Comparison of ENCODE assay signal across 25 mouse cellular contexts in the genomic region with DNA sequence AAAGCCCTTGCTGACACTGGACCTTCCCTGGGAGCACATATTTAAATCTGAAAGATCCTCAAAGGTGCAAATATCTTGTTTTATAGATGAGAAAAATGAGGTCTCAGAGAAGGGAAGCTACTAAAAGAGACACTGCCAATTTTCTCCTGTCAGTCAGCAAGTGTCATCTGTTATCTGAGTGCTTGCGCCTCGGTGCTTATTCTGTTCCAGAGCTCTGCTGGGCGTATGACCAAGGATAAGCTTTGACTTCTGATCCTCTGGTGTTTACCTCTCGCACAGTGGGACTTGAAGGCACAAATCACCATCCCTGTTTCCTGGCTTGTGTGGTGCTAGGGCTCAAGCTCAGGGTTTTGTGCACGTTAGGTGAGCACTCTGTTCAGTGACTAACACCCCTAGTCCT. TPM values are rescaled to one million over a fixed set of nuclear protein-coding genes. Genes with fewer than 3 reads are reported as not detected.
DNase-seq lines count a peak whose midpoint lies in the region; ATAC-seq and TF ChIP-seq lines count a peak whose summit lies in the region.
"Had no signal": no experiment of that assay in that cellular context is flagged by ENCODE, and none has a peak within 500 bp of the region (broad histone marks: within the 10 kb centered on the region; RNA-seq: fewer than 3 reads in every experiment).

No protein-coding gene starts in this region.

- no peaks in the 10 kb centered on the region for H3K27me3 ChIP-seq in forebrain, postnatal 0 days (ENCODE audit: insufficient read depth, low read length)
- no peaks in the 10 kb centered on the region for H3K27me3 ChIP-seq in forebrain, embryonic 16.5 days (replicated peaks; ENCODE audit: control insufficient read depth, insufficient read depth, low read length)
- no peaks in the 10 kb centered on the region for H3K27me3 ChIP-seq in midbrain, embryonic 13.5 days
- no peaks in the 10 kb centered on the region for H3K27me3 ChIP-seq in midbrain, embryonic 11.5 days (ENCODE audit: control insufficient read depth, insufficient read depth, low read length)
- H3K27me3 ChIP-seq: embryonic facial prominence, embryonic 12.5 days; embryonic facial prominence, embryonic 15.5 days; heart, embryonic 13.5 days; hindbrain, embryonic 15.5 days; intestine, embryonic 15.5 days; Patski had no signal

- no peak for TF ChIP-seq CTCF in forebrain, postnatal 0 days (IDR thresholded peaks at IDR 0.05; ENCODE audit: low read depth)
- TF ChIP-seq CTCF in layer of hippocampus, adult 2 months (conservative IDR thresholded peaks at IDR 0.05), result no peak

- no peaks in the 10 kb centered on the region for H3K9me3 ChIP-seq in forebrain, postnatal 0 days (ENCODE audit: low read length)
- no peaks in the 10 kb centered on the region for H3K9me3 ChIP-seq in forebrain, embryonic 16.5 days (ENCODE audit: control insufficient read depth, low read length)
- H3K9me3 ChIP-seq in midbrain, embryonic 13.5 days, result no peaks in the 10 kb centered on the region
- no peaks in the 10 kb centered on the region for H3K9me3 ChIP-seq in midbrain, embryonic 11.5 days (ENCODE audit: control insufficient read depth, low read length)
- H3K9me3 ChIP-seq: embryonic facial prominence, embryonic 12.5 days; embryonic facial prominence, embryonic 15.5 days; heart, embryonic 10.5 days; heart, embryonic 13.5 days; hindbrain, embryonic 15.5 days; intestine, embryonic 15.5 days had no signal

- peak; percentile 50 to 52 for DNase-seq in cerebellum, postnatal 10 days
- DNase-seq in cerebellum, adult 8-10 months, result no peak
- peak; percentile 17 for DNase-seq in forebrain, postnatal 0 days
- DNase-seq in layer of hippocampus, adult 2 months (ENCODE audit: low spot score in 2 of 2), result no peak
- no peak for DNase-seq in layer of hippocampus, postnatal 25 days (ENCODE audit: extremely low spot score in 1 of 2, low spot score in 1 of 2)
- DNase-seq in midbrain, embryonic 11.5 days (ENCODE audit: low spot score, missing footprints), result no peak
- DNase-seq: adrenal gland, adult 2 months; adrenal gland, postnatal 14 days; cerebellum, adult 9-10 months; cerebellum, postnatal 25 days; gastrocnemius, postnatal 36 days; heart, adult 2 months; heart, postnatal 14 days; heart, postnatal 4 days; kidney, adult 11 months had no signal

- peaks cover 47% of the 10 kb centered on the region for H3K36me3 ChIP-seq in forebrain, postnatal 0 days (ENCODE audit: insufficient read depth)
- H3K36me3 ChIP-seq in forebrain, embryonic 16.5 days (ENCODE audit: control insufficient read depth, insufficient read depth), result peaks cover 3% of the 10 kb centered on the region; the same call in 1 of the 2 replicates
- peaks cover 53% of the 10 kb centered on the region for H3K36me3 ChIP-seq in midbrain, embryonic 13.5 days
- H3K36me3 ChIP-seq in midbrain, embryonic 11.5 days (ENCODE audit: control insufficient read depth, insufficient read depth, low read length), result no peaks in the 10 kb centered on the region

- H3K4me3 ChIP-seq in forebrain, postnatal 0 days (ENCODE audit: low read depth, low read length), result no peak overlapping the region
- H3K4me3 ChIP-seq in forebrain, embryonic 16.5 days (replicated peaks; ENCODE audit: low read length), result no peak overlapping the region
- H3K4me3 ChIP-seq in layer of hippocampus, adult 2 months, result no peak overlapping the region
- H3K4me3 ChIP-seq in midbrain, embryonic 13.5 days (replicated peaks), result no peak overlapping the region
- no peak overlapping the region for H3K4me3 ChIP-seq in midbrain, embryonic 11.5 days (ENCODE audit: low read depth, low read length)
- H3K4me3 ChIP-seq: embryonic facial prominence, embryonic 12.5 days; embryonic facial prominence, embryonic 15.5 days; heart, adult 2 months; heart, embryonic 10.5 days; heart, embryonic 13.5 days; hindbrain, embryonic 15.5 days; intestine, embryonic 15.5 days had no signal

- no peak overlapping the region for H3K27ac ChIP-seq in forebrain, postnatal 0 days (ENCODE audit: low read depth, low read length)
- H3K27ac ChIP-seq in forebrain, embryonic 16.5 days (ENCODE audit: low read length), result no peak overlapping the region
- H3K27ac ChIP-seq in layer of hippocampus, adult 2 months, result peak overlapping the region; percentile 63
- H3K27ac ChIP-seq in midbrain, embryonic 13.5 days, result 0 out of 2 replicates have a peak overlapping the region, but pooled peaks have one; percentile 10
- no peak overlapping the region for H3K27ac ChIP-seq in midbrain, embryonic 11.5 days (ENCODE audit: low read depth, low read length)
- H3K27ac ChIP-seq: embryonic facial prominence, embryonic 12.5 days; embryonic facial prominence, embryonic 15.5 days; heart, adult 2 months; heart, embryonic 10.5 days; heart, embryonic 13.5 days; hindbrain, embryonic 15.5 days; intestine, embryonic 15.5 days had no signal

- ATAC-seq in forebrain, postnatal 0 days, result no peak
- no peak for ATAC-seq in forebrain, embryonic 16.5 days
- no peak for ATAC-seq in midbrain, embryonic 13.5 days
- ATAC-seq in midbrain, embryonic 11.5 days (ENCODE audit: low FRiP score), result no peak
- ATAC-seq: forebrain, embryonic 14.5 days; intestine, embryonic 15.5 days; Patski had no signal

- H3K4me2 ChIP-seq in forebrain, postnatal 0 days (ENCODE audit: low read depth), result no peak overlapping the region
- H3K4me2 ChIP-seq in forebrain, embryonic 16.5 days (ENCODE audit: low read length), result no peak overlapping the region
- H3K4me2 ChIP-seq in midbrain, embryonic 13.5 days (replicated peaks), result no peak overlapping the region
- H3K4me2 ChIP-seq in midbrain, embryonic 11.5 days, result no peak overlapping the region
- H3K4me2 ChIP-seq: embryonic facial prominence, embryonic 12.5 days; embryonic facial prominence, embryonic 15.5 days; heart, embryonic 13.5 days; hindbrain, embryonic 15.5 days; intestine, embryonic 15.5 days had no signal

- H3K9ac ChIP-seq in forebrain, postnatal 0 days, result no peak overlapping the region
- no peak overlapping the region for H3K9ac ChIP-seq in forebrain, embryonic 16.5 days (replicated peaks; ENCODE audit: low read depth, low read length)
- H3K9ac ChIP-seq in midbrain, embryonic 13.5 days (replicated peaks), result no peak overlapping the region
- H3K9ac ChIP-seq in midbrain, embryonic 11.5 days (ENCODE audit: low read length), result no peak overlapping the region
- H3K9ac ChIP-seq: embryonic facial prominence, embryonic 12.5 days; embryonic facial prominence, embryonic 15.5 days; heart, embryonic 13.5 days; hindbrain, embryonic 15.5 days; intestine, embryonic 15.5 days had no signal

- H3K4me1 ChIP-seq in forebrain, postnatal 0 days (ENCODE audit: insufficient read depth), result peaks cover 8% of the 10 kb centered on the region; the same call in 1 of the 2 replicates
- peaks cover 37% of the 10 kb centered on the region for H3K4me1 ChIP-seq in forebrain, embryonic 16.5 days (replicated peaks; ENCODE audit: control insufficient read depth, insufficient read depth, low read length)
- H3K4me1 ChIP-seq in midbrain, embryonic 13.5 days (replicated peaks), result peaks cover 26% of the 10 kb centered on the region
- peaks cover 7% of the 10 kb centered on the region; the same call in 1 of the 2 replicates for H3K4me1 ChIP-seq in midbrain, embryonic 11.5 days (ENCODE audit: control insufficient read depth, insufficient read depth, low read length)

- WGBS in forebrain, postnatal 0 days, result 67% methylated on average over 5 of the region's 5 CpGs
- 77% methylated on average over 5 of the region's 5 CpGs for WGBS in forebrain, embryonic 16.5 days
- WGBS in midbrain, embryonic 13.5 days, result 96% methylated on average over 5 of the region's 5 CpGs
- WGBS in midbrain, embryonic 11.5 days, result 85% methylated on average over 5 of the region's 5 CpGs

RNA-seq across cellular contexts. Expression of gene Tmem222, which starts 25.1 kb away (rescaled TPM):
- total RNA-seq in forebrain, postnatal 0 days (2014; rRNA removed), result 108 and 125 TPM in 2 replicates
- polyA plus RNA-seq in forebrain, postnatal 0 days (2015; fragmentation: Nextera tagmentation; extraction: Ambion mirVana), result 146 and 157 TPM in 2 replicates
- polyA plus RNA-seq in forebrain, embryonic 16.5 days (2015; fragmentation: Nextera tagmentation; extraction: Ambion mirVana), result 112 and 124 TPM in 2 replicates
- 10 to 100 TPM; 89.1 to 94.4 TPM for total RNA-seq in layer of hippocampus, adult 2 months (2021)
- total RNA-seq in layer of hippocampus, postnatal 25 days (2021), result 10 to 100 TPM; 85.7 to 92.6 TPM
- polyA plus RNA-seq in midbrain, embryonic 13.5 days (2015; fragmentation: Nextera tagmentation; extraction: Ambion mirVana), result 103 TPM in 2 replicates
- polyA plus RNA-seq in midbrain, embryonic 11.5 days (2014; fragmentation: Nextera tagmentation; extraction: Ambion mirVana), result 71.2 and 82.0 TPM in 2 replicates

RNA-seq across cellular contexts. Expression of gene Sytl1, which starts 39.8 kb away (rescaled TPM):
- 0.69 TPM in 1 of 2 replicates, not detected in the other for total RNA-seq in forebrain, postnatal 0 days (2014; rRNA removed)
- 0.14 and 0.52 TPM in 2 replicates for polyA plus RNA-seq in forebrain, postnatal 0 days (2015; fragmentation: Nextera tagmentation; extraction: Ambion mirVana)
- 0.47 and 0.52 TPM in 2 replicates for polyA plus RNA-seq in forebrain, embryonic 16.5 days (2015; fragmentation: Nextera tagmentation; extraction: Ambion mirVana)
- under 1 TPM; 0.20 to 0.34 TPM for total RNA-seq in layer of hippocampus, adult 2 months (2021)
- under 1 TPM; 0.37 to 0.54 TPM for total RNA-seq in layer of hippocampus, postnatal 25 days (2021)
- 0.40 and 0.66 TPM in 2 replicates for polyA plus RNA-seq in midbrain, embryonic 13.5 days (2015; fragmentation: Nextera tagmentation; extraction: Ambion mirVana)
- polyA plus RNA-seq in midbrain, embryonic 11.5 days (2014; fragmentation: Nextera tagmentation; extraction: Ambion mirVana), result 0.37 and 0.83 TPM in 2 replicates

RNA-seq across cellular contexts. Expression of gene Wdtc1, which starts 50.6 kb away (rescaled TPM):
- total RNA-seq in forebrain, postnatal 0 days (2014; rRNA removed), result 35.5 and 43.9 TPM in 2 replicates
- 13.0 and 16.3 TPM in 2 replicates for polyA plus RNA-seq in forebrain, postnatal 0 days (2015; fragmentation: Nextera tagmentation; extraction: Ambion mirVana)
- 16.2 and 19.3 TPM in 2 replicates for polyA plus RNA-seq in forebrain, embryonic 16.5 days (2015; fragmentation: Nextera tagmentation; extraction: Ambion mirVana)
- 10 to 100 TPM; 78.8 to 82.5 TPM for total RNA-seq in layer of hippocampus, adult 2 months (2021)
- 10 to 100 TPM; 84.4 to 85.8 TPM for total RNA-seq in layer of hippocampus, postnatal 25 days (2021)
- polyA plus RNA-seq in midbrain, embryonic 13.5 days (2015; fragmentation: Nextera tagmentation; extraction: Ambion mirVana), result 18.2 and 21.8 TPM in 2 replicates
- polyA plus RNA-seq in midbrain, embryonic 11.5 days (2014; fragmentation: Nextera tagmentation; extraction: Ambion mirVana), result 21.0 and 22.2 TPM in 2 replicates

Comparison
In these comparisons a context has a peak if more than half of its experiments do, and no peak if none do; other contexts are left out.
1. DNase-seq: peak in cerebellum, postnatal 10 days (2 of 2) and forebrain, postnatal 0 days (single experiment); none in cerebellum, adult 8-10 months (single experiment), layer of hippocampus, adult 2 months (0 of 2), layer of hippocampus, postnatal 25 days (0 of 2) and midbrain, embryonic 11.5 days (single experiment).
2. H3K27ac ChIP-seq: peak in layer of hippocampus, adult 2 months (single experiment) and midbrain, embryonic 13.5 days (single experiment); none in forebrain, postnatal 0 days (single experiment), forebrain, embryonic 16.5 days (single experiment) and midbrain, embryonic 11.5 days (single experiment).